Mouse (Mus musculus) myocyte (in vitro differentiated cells): Measurements from ENCODE around the gene Cd3eap. TPM values are rescaled to one million over a fixed set of nuclear protein-coding genes. Genes with fewer than 3 reads are reported as not detected.

Experiments
- H3K27me3 ChIP-seq: one replicate; pipeline ENCODE4 v1.6.1; 2011; ENCODE audit not compliant: control insufficient read depth, insufficient read depth, insufficient read length
- H3K36me3 ChIP-seq: one replicate; pipeline ENCODE4 v1.6.1; 2011; ENCODE audit not compliant: control insufficient read depth, insufficient read depth
- H3K4me2 ChIP-seq: one replicate; pipeline ENCODE4 v1.6.1; 2011; ENCODE audit warnings: low read depth, control low read depth
- H3K4me3 ChIP-seq: one replicate; pipeline ENCODE4 v1.5.1; 2011; ENCODE audit warnings: mild to moderate bottlenecking, control low read depth, moderate library complexity
- H3K79me2 ChIP-seq: one replicate; pipeline ENCODE4 v1.6.1; 2011; ENCODE audit not compliant: control insufficient read depth, insufficient read depth
- H3ac ChIP-seq: one replicate; pipeline ENCODE4 v1.6.1; 2011; ENCODE audit not compliant: control insufficient read depth, insufficient read length
- CEBPB ChIP-seq: IDR thresholded peaks from 2 replicates; pipeline ENCODE4 v1.6.1; 2011; ENCODE audit warnings: mild to moderate bottlenecking, moderate library complexity; ENCODE audit not compliant: poor library complexity, insufficient read depth, severe bottlenecking
- E2F4 ChIP-seq: IDR thresholded peaks from one replicate; pipeline ENCODE4 v1.6.1; 2011; ENCODE audit warnings: mild to moderate bottlenecking, control low read depth, moderate library complexity; ENCODE audit not compliant: insufficient read depth
- MAX ChIP-seq: IDR thresholded peaks from one replicate; pipeline ENCODE4 v1.6.1; 2011; ENCODE audit warnings: low read depth, mild to moderate bottlenecking, control low read depth
- MYOD1 ChIP-seq, 3 experiments: IDR thresholded peaks; one replicate each; pipeline ENCODE4 v1.6.1; 2011; ENCODE audit warnings: control low read depth in 2 of 3, low read depth in 2 of 3, mild to moderate bottlenecking in 2 of 3, moderate library complexity in 1 of 3; ENCODE audit not compliant: insufficient read length in 2 of 3, control insufficient read depth in 1 of 3
- MYOG ChIP-seq, 3 experiments: IDR thresholded peaks; one replicate each; pipeline ENCODE4 v1.6.1; 2011; ENCODE audit warnings: control low read depth in 2 of 3, low read depth in 2 of 3, mild to moderate bottlenecking in 2 of 3; ENCODE audit not compliant: insufficient read length in 2 of 3, control insufficient read depth in 1 of 3, insufficient read depth in 1 of 3
- POLR2A ChIP-seq: IDR thresholded peaks from one replicate; pipeline ENCODE4 v1.6.1; 2011; ENCODE audit warnings: low read depth, mild to moderate bottlenecking, control low read depth, moderate library complexity; ENCODE audit not compliant: insufficient read length
- POLR2AphosphoS2 ChIP-seq: IDR thresholded peaks from one replicate; pipeline ENCODE4 v1.6.1; 2011; ENCODE audit warnings: low read depth, control low read depth; ENCODE audit not compliant: insufficient read length
- REST ChIP-seq: IDR thresholded peaks from one replicate; pipeline ENCODE4 v1.6.1; 2011; ENCODE audit warnings: mild to moderate bottlenecking, control low read depth, moderate library complexity; ENCODE audit not compliant: insufficient read depth, insufficient read length
- SRF ChIP-seq: IDR thresholded peaks from one replicate; pipeline ENCODE4 v1.6.1; 2011; ENCODE audit warnings: low read depth; ENCODE audit not compliant: control insufficient read depth, insufficient read length
- TCF12 ChIP-seq: IDR thresholded peaks from one replicate; pipeline ENCODE4 v1.6.1; 2011; ENCODE audit warnings: mild to moderate bottlenecking, control low read depth; ENCODE audit not compliant: poor library complexity, insufficient read depth, severe bottlenecking
- TCF3 ChIP-seq: IDR thresholded peaks from one replicate; pipeline ENCODE4 v1.6.1; 2011; ENCODE audit warnings: low read depth, control low read depth; ENCODE audit not compliant: insufficient read length
- USF1 ChIP-seq: IDR thresholded peaks from one replicate; pipeline ENCODE4 v1.6.1; 2011; ENCODE audit warnings: low read depth, mild to moderate bottlenecking, control low read depth, moderate library complexity
- polyA plus RNA-seq: library from polyadenylated mRNA; unstranded; fragments of >200 nt; fragmentation: generic; extraction: Trizol; gene quantifications from one replicate; pipeline ENCODE4 v1.2.1, GENCODE M21; 2012; ENCODE audit warnings: missing spikeins

Gene Cd3eap
- polyA plus RNA-seq, 1 experiment = 13.7 TPM

GRCm38 (mm10) chr7:19341250-19341649 lies 18.0 kb downstream of the Cd3eap start:
- H3ac ChIP-seq = no peak overlapping the region
- TF ChIP-seq POLR2A (no peak), REST (no peak), SRF (no peak), MAX (no peak), TCF12 (no peak), USF1 (no peak), MYOD1 (IDR thresholded peaks at IDR 0.05; ENCODE audit: control insufficient read depth in 1 of 3, insufficient read length in 2 of 3, low read depth in 2 of 3) (no peak), TCF3 (no peak), POLR2AphosphoS2 (no peak), CEBPB (no peak)
- H3K79me2 ChIP-seq = no peaks in the 10 kb centered on the region
- H3K36me3 ChIP-seq = no peaks in the 10 kb centered on the region
- no peaks in the 10 kb centered on the region for H3K27me3 ChIP-seq
- H3K4me2 ChIP-seq = peak overlapping the region; percentile 86
- H3K4me3 ChIP-seq = peak overlapping the region; percentile 20

DNA sequence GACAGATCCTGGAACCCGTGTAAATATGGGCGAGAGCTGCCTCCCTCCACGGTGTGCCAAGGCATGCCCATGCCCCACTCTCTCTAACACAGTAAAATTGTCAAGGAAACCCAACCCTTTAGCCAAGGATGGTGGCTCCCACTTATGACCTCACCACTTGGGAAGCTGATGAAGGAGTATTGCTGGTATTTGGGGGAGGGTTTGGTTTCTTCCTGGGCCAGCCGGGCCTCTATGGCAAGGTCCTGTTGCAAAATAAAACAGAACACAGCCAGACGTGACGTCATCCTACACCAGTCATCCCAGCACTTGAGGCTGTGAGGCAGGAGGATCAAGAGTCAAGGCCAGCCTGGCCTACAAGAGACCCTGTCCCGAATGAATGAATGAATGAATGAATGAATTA lies 20.7 kb downstream of the Cd3eap start:
- Histone ChIP-seq H3K4me3 (no peak overlapping the region), H3K27me3 (no peaks in the 10 kb centered on the region), H3K79me2 (peaks cover 12% of the 10 kb centered on the region), H3K36me3 (no peaks in the 10 kb centered on the region), H3ac (no peak overlapping the region), H3K4me2 (peak overlapping the region; percentile 58)
- TF ChIP-seq CEBPB (0 out of 2 replicates have a peak, but pooled peaks have one; percentile 39), POLR2A (no peak), POLR2AphosphoS2 (no peak)

DNA sequence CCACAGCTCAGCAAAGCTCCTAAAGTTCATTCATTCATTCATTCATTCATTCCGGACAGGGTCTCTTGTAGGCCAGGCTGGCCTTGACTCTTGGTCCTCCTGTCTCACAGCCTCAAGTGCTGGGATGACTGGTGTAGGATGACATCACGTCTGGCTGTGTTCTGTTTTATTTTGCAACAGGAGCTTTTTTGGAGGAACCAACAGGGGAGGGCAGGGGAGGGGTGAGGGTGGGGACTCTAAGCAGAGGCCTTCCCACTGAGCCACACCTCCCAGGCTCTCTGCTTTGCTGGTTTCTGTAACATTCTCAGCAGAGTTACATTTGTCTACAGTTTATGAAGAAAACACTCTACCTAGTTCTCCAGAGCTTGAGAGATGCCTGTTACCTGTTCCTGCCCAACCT lies 21.2 kb downstream of the Cd3eap start:
- TF ChIP-seq MAX = no peak
- TF ChIP-seq TCF3 = no peak
- no peak for TF ChIP-seq CEBPB
- no peak for TF ChIP-seq SRF
- TF ChIP-seq TCF12 = no peak
- TF ChIP-seq POLR2AphosphoS2 = no peak
- Histone ChIP-seq H3K36me3 (no peaks in the 10 kb centered on the region), H3K4me2 (peak overlapping the region; percentile 58), H3K4me3 (no peak overlapping the region), H3ac (no peak overlapping the region), H3K79me2 (peaks cover 16% of the 10 kb centered on the region), H3K27me3 (no peaks in the 10 kb centered on the region)

- Histone ChIP-seq H3K36me3 (no peaks in the 10 kb centered on the region), H3K79me2 (peaks cover 16% of the 10 kb centered on the region), H3K4me3 (no peak overlapping the region), H3ac (no peak overlapping the region), H3K4me2 (no peak overlapping the region), H3K27me3 (no peaks in the 10 kb centered on the region)
- TF ChIP-seq E2F4 (no peak), POLR2A (no peak), USF1 (no peak), POLR2AphosphoS2 (no peak), TCF3 (no peak), REST (no peak), MYOG (IDR thresholded peaks at IDR 0.05; ENCODE audit: control insufficient read depth in 1 of 3, insufficient read depth in 1 of 3, insufficient read length in 2 of 3, low read depth in 2 of 3) (no peak), MAX (no peak), MYOD1 (IDR thresholded peaks at IDR 0.05; ENCODE audit: control insufficient read depth in 1 of 3, insufficient read length in 2 of 3, low read depth in 2 of 3) (no peak), TCF12 (no peak), CEBPB (no peak), SRF (no peak)
Observed at GRCm38 (mm10) chr7:19337122-19337521, 22.2 kb downstream of the Cd3eap start.

- Histone ChIP-seq H3ac (no peak overlapping the region), H3K4me2 (peak overlapping the region; percentile 24), H3K79me2 (peaks cover 16% of the 10 kb centered on the region), H3K27me3 (no peaks in the 10 kb centered on the region), H3K36me3 (no peaks in the 10 kb centered on the region), H3K4me3 (no peak overlapping the region)
- no peak for TF ChIP-seq POLR2AphosphoS2
- TF ChIP-seq POLR2A = peak; percentile 19
Observed at GRCm38 (mm10) chr7:19335583-19335982, 23.7 kb downstream of the Cd3eap start.

DNA sequence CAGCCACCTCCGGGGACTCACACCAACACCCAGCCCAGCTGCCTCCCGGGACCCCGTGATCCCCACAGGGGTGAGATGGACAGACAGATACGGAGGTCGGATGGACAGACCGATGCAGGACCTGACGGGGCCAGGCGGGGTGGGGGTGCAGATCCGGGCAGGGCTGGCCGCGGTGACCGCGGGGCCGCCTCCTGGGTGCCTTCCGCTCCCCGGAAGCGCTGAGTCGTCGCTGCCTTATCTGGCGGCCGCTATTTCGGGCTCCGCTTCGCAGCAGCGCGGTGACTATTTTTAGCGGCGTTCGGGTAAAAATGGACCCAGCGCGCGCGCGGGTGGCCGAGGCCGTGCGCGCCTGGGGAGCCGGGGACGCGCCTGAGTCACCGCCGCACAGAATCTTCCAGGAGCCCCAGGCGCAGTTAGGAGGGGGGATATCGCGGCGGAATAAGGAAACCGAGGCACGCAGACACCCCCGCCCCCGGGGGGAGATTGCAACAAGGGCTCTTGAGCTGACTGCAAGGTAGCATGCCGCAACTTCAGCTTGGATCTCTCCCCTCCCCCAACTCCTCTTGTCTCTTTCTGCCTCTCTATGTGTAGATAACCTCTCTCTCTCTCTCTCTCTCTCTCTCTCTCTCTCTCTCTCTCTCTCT lies 26.5 kb downstream of the Cd3eap start:
- H3K79me2 ChIP-seq = peaks cover 16% of the 10 kb centered on the region
- no peaks in the 10 kb centered on the region for H3K36me3 ChIP-seq
- H3ac ChIP-seq = peak overlapping the region; percentile 37
- H3K4me2 ChIP-seq = peak overlapping the region; percentile 85
- no peak for TF ChIP-seq REST
- TF ChIP-seq POLR2A = peak; percentile 47
- TF ChIP-seq CEBPB = no peak
- peak; percentile 99 for TF ChIP-seq SRF
- TF ChIP-seq TCF3 = no peak
- peak in 1 of 3 experiments; percentile 33 for TF ChIP-seq MYOG (IDR thresholded peaks at IDR 0.05; ENCODE audit: control insufficient read depth in 1 of 3, insufficient read depth in 1 of 3, insufficient read length in 2 of 3, low read depth in 2 of 3)
- TF ChIP-seq USF1 = no peak
- peak in 1 of 3 experiments; percentile 55 for TF ChIP-seq MYOD1 (IDR thresholded peaks at IDR 0.05; ENCODE audit: control insufficient read depth in 1 of 3, insufficient read length in 2 of 3, low read depth in 2 of 3)
- H3K27me3 ChIP-seq = no peaks in the 10 kb centered on the region
- peak overlapping the region; percentile 46 for H3K4me3 ChIP-seq
